Mouse (Mus musculus) c-Kit-positive CD71-positive TER-119-negative erythroid progenitor cells, embryonic 14.5 days (primary cell): ENCODE results near the gene Mov10.
"Not testable (repeated sequence)": the region's sequence is repeated elsewhere in the genome, so short reads cannot be mapped to it uniquely, and the experiment has no call there.

Source experiments
- DNase-seq: peaks from one replicate; pipeline ENCODE4 v3.0.0-alpha.2; 2013; ENCODE audit warnings: low read depth

Gene Mov10

DNA sequence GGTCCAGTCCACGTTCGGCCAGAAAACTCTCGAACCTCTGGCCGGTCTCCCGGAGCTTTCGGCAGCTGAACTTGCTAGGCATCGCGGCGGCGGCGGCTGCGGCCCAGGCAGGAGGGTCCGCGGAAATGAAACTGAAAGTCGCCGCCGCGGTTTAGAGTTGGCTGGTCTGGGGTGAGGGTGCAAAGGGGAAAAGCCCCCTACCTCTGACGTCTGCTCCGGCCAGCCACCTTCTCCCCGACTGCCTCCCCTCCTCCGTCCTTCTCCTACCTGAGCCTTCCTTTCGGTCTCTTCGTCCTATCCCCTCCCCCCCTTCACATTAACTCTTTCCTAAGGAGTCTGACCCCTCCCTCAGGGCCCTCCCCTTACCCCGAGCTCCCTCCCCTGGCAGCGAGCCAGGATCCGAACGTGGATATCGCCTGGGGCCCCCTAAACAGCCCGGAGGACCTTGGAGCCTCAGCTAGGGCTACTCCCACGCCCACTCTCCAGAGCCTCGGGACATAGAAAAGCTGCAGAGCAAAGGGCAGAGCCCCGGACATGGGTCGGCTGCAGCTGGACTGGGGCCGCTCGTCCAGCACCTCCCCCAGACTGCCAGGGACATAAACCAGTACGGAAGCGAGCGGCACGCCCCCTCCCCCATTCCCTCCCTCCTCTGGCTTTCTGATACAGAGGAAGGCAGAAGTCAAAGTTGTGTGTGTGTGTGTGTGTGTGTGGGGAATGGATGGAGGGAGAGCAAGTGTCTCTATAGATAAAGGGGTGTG, at the start of gene Mov10:
TSS of gene Mov10 (minus strand) at position 573 of the 758 bp plus-strand sequence.
- peak; percentile 46 for DNase-seq

DNA sequence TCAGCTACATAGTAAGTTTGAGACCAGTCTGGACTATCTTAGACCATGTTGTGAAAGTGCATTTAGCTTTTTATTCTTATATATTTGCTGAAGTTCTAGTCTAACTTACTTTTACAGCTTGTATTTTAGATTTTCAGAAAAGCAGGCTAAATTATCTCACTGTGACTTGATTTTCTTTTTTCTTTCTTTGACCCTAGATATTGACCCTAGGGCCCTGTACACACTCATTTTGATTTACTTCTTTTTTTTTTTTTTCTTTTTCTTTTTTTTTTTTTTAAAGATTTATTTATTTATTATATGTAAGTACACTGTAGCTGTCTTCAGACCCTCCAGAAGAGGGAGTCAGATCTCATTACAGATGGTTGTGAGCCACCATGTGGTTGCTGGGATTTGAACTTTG, 48.3 kb upstream of the Mov10 start:
- DNase-seq, result not testable (repeated sequence)

DNA sequence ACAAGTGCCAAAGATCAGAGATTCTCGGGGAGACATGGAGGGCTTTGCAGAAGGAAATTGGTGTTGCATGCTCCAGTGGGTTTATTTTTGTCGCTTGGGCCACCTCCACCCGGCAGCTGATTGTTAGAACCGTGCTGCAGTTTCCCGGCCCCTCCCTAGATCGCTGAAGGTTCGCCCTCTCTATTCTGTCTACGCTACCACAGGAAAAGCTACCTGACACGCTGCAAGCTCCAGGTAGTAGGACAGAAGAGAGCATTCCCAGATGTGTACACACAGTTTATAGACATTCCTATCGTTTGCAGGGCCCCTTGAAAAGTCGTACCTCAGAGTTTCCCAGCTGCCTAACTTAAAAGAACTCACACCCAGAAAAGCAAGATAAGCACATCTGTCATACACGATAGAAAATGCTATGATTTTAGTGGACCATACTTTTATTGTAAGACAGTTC, 47.0 kb upstream of the Mov10 start:
- peak; percentile 66 for DNase-seq

DNA sequence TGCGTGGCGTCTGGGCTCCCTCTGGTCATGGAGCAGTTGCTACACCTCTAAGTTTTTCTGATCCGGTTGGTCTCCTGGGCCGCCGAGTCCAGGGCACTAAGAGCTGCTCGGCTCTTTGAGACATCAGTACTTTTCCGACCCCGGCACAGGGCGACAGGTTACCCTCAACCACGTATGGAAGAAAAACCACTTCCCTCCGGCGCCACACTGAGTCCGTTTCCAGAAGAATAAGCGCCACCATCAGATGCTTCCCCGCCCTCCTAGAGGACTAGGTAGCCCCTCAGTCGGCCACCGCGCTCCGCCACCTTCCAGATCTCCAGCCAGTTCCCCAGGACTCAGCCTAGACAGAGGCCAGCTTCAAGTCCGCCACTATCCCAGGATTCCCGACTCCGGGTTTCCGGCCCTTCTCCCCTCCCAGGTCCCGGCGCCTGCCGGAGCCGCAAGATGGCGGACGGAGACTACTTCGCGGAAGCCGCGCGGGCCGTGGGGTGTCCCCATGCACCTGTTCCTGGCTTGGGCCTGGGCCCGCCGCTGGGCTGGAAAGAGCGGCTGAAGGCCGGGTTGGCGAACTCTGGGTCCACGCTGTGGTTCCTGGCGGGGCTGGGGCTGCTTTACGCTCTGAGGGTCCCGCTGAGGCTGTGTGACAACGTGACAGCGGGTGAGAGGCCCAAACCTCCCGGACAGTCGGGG, 46.4 kb upstream of the Mov10 start:
- peak; percentile 42 for DNase-seq

DNA sequence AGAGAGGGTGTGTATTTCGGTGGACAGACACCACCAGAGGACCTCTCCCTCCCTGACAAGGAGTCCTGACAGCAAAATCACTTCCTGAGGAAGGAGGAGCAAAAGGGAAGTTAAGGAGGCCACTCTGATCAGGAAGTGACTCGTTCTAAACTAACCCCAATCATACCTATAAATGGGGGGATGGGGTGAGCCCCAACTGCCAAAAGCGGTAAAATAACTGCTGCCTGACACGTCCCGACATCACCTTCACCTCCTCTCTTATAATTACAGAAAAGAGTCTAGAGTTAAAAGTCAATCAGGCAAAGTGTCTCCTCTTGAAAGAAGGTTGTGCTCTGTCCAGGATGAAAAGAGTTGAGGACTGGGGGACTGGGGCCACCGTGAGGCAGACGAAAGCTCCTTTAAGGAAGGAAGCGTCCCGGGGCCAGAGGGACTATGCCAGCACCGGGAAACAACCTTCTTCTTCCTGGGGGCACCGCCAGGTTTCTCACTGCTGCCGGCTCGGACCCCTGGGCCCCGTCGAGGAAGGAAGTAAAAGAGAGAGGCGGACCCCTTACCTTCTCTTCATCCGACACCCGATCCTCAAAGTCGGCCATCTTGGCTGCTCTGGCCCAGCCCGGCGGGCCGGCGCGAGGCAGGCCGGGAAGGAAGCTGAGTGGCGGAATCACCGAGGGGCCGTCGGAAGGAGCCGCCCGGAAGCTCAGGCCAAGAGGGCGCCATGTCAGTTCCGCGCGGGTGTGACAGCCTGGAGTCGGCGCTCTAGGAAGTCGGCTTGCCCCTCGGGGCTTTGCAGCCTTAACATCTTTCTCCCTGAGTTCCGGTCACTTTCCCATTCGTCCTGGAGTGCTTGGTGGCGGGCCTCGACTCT, 45.7 kb upstream of the Mov10 start, which contains the start of the genes St7l and Capza1:
TSS of gene St7l (plus strand) at position 220 of the 865 bp plus-strand sequence.
TSS of gene Capza1 (minus strand) at position 720 of the 865 bp plus-strand sequence.
- DNase-seq, result peak; percentile 70

DNA sequence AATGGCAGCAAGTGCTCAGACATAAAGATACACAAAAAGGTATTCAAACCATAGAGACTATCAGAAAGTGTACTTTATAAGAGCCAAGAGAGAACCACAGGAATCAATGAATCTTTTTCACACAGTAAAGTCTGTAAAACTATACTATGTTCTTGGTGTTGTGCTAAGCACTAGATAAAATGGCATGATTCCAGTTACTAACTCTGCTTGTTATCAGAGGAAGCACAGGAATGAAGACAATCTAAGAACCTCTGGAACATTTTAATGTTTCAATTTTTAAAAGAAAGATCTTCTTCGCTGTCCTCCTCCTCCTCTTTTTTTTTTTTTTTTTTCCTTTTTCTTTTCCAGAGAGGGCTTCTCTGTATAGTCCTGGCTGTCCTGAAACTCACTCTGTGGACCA, 40.2 kb upstream of the Mov10 start:
- DNase-seq, result no peak

DNA sequence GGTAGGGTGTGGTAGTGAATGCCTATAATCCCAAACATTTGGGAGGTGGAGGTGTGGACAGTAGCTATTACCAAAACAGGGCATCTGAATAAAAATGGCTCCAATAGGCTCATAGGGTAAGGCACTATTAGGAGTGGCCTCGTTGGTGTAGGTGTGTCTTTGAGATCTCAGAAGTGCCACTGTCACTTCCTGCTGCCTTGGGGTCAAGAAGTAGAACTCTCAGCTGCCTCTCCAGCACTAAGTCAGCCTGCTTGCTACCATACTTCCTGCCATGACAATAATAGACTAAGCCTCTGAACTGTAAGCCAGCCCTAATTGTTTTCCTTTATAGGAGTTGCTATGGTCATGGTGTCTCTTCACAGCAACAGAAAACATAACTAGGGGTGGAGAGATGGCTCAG, 37.7 kb upstream of the Mov10 start:
- DNase-seq, result no peak

- DNase-seq, result peak; percentile 43
Measured at GRCm38 (mm10) chr3:104854866-104855265, 36.5 kb upstream of the Mov10 start.

GRCm38 (mm10) chr3:104854465-104854864, 36.1 kb upstream of the Mov10 start:
- no peak for DNase-seq

- no peak for DNase-seq
Measured at GRCm38 (mm10) chr3:104846601-104847000, 28.2 kb upstream of the Mov10 start.

DNA sequence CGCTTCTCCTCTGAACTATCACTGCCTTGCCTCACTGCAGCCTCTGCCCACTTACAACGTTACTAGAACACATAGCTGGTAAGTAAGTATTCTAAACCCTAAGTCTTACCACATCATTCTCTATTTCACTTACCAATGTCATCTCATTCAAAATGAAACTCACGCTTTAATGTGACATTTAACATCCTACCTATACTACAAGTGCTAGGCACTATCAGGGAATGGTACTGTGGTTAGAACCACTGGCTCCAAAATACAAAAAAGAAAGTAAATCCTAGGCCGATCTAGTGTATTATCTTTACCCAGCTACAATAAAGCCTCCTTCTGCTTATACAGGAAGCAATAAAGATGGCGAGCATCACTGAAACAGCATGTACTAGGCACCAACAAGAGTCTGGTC, 22.7 kb upstream of the Mov10 start:
- DNase-seq, result no peak

DNA sequence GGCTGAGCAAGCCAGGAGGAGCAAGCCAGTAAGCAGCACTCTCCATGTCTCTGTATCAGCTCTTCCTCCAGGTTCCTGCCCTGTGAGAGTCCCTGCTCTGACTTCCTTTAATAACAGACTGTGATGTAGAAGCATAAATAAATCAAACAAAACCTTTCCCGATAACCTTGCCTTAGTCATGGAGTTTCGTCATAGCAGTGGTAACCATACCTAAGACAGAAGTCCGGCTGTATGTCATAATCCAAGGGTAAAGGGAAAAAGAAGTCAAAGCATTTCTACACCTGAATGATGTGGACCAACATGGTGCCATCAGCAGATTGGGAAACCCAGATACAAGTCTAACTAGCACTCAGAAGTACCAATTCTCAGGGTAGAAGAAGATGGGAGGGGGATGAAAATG, 17.4 kb upstream of the Mov10 start:
- DNase-seq, result no peak

DNA sequence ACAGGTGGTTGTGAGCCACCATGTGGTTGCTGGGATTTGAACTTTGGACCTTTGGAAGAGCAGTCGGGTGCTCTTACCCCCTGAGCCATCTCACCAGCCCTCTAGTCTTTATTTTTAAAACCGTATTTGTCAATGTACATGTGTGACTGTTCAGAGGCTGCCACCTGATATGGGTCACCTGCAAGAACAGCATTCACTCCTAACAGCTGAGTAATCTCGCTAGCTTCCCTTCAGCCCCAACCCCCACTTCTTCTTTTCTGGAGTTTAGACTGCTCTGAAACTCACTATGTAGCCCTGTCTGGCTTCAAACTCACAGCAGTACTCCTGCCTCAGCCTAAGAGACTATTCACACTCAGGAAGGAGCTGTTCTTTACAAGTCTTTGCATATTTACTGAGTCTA, 4.0 kb upstream of the Mov10 start:
- no peak for DNase-seq

- no peak for DNase-seq
Measured at GRCm38 (mm10) chr3:104820426-104820825, 2.1 kb upstream of the Mov10 start.

DNA sequence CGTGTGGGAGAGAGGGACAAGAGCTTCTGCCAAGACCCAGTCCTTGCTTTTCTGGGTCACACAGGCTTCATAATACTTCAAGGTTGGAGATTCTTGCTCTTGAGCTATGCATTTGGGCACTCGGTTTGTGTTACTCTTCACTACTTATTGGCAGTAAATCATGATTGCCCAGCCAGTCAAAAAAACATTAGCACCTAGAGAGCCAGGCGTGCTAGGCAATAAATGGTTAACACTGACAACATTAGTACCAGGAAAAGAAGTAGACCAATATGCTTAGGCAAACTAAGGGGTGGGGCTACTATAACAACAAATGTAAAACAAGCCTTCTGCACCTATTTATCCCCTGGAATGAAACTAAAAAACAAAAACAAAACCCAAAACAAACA, 379 bp upstream of the Mov10 start:
- no peak for DNase-seq

DNA sequence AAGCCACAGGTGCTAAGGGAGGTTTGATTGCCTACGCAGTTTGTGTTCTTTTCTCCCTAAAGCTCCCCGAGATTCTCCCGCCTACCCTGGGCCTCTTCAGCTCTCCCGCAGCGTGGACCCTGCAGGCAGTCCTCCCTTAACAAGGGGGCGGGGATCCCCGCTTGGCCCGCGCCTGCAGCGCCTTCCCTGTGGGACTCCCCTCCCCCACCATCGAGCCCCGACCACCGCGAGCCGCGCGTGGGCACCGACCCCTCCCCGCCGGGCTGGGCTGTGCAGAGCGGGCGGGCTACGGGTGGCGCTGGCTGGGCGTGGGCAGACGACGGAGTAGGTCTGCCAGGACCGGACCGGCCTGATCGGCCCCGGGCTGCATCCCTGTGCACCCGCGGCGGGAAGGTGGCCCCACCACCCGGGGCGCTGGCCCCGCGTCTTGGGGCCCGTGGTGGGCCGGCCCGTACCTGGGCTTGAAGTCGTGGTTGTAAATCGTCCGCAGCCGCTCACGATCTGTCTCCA, 827 bp downstream of the Mov10 start:
- no peak for DNase-seq

DNA sequence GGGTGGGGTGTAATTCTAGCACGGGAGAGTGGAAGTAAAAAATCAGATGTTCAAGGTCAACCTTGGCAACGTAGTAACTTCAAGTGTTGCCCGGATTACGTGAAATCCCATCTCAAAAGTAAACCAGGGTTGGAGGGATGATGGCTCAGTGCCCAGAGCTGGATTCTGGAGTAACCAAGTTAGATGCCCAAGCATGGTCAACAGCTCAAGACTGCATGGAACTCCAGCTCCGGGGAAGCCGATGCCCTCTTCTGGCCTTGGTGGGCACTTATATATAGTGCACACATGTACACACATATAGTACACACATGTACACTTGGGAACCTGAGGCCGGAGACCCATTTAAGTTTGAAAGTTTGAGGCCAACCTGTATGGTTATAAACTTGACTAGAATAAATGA, 2.2 kb downstream of the Mov10 start:
- DNase-seq, result no peak

DNA sequence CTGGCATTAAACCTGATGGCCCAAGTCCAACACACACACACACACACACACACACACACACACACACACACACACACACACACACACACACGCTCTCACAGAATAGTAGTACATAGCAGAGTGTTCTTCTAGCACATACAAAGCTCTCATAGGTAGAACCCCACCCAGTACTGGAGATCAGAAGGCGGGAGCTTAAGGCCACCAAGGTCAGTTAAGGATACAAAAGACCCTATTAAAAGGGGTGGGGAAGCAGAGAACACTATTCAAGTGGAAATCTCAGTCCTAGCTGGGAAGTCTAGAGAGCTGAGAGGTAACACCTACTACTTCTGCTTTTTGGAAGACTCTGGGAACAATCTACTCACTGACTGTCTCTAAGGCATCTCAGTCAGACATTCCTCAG, 3.0 kb downstream of the Mov10 start:
- DNase-seq, result no peak

DNA sequence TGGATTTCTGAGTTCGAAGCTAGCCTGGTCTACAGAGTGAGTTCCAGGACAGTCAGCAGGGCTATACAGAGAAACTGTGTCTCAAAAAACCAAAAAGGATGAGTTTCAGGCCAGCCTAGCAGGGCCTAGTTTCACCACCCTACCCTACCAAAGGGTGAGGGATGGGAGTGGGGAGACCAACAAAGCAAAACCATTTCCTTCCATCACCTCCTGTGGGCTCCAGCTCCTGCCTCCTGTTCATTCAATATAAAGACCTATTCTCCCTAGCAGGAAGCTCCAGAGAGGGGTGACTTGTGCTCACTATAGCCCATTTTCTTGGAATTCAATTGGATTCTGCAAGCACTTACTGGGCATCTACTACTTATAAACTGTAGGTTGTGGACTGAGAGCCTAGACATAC, 3.6 kb downstream of the Mov10 start:
- DNase-seq, result no peak

DNA sequence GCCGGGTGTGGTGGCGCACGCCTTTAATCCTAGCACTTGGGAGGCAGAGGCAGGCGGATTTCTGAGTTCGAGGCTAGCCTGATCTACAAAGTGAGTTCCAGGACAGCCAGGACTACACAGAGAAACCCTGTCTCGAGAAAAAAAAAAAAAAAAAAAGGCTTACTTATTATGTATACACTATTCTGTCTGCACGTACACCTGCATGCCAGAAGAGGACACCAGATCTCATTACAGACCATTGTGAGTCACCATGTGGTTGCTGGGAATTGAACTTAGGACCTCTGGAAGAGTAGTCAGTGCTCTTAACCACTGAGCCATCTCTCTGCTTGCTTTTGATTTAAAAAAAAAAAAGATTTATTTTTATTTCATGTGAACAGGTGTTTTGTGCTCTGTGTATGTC, 5.1 kb downstream of the Mov10 start:
- not testable (repeated sequence) for DNase-seq

- no peak for DNase-seq
Measured at GRCm38 (mm10) chr3:104812254-104812653, 6.1 kb downstream of the Mov10 start.

- no peak for DNase-seq
Measured at GRCm38 (mm10) chr3:104811752-104812151, 6.6 kb downstream of the Mov10 start.
